Mouse (Mus musculus) thymus, adult 2 months (tissue): ENCODE results near the gene Gm3285.

Source experiments
- CTCF ChIP-seq: fragments of 200-500 bp; IDR thresholded peaks from 2 replicates; pipeline ENCODE4 v1.5.1; 2012; ENCODE audit warnings: mild to moderate bottlenecking, control low read depth, low read length, moderate library complexity, borderline replicate concordance; ENCODE audit not compliant: control insufficient read depth, poor library complexity, insufficient read depth; ENCODE audit errors: extremely low read depth
- POLR2A ChIP-seq: fragments of 200-500 bp; IDR thresholded peaks from 2 replicates; pipeline ENCODE4 v1.6.1; 2012; ENCODE audit warnings: mild to moderate bottlenecking, low read length, control low read depth, moderate library complexity; ENCODE audit not compliant: control insufficient read depth, poor library complexity, insufficient read depth; ENCODE audit errors: extremely low read depth

GRCm38 (mm10) chr10:77880305-77880704 is 18.5 kb downstream of the Gm3285 start:
- TF ChIP-seq POLR2A = no peak
- no peak for TF ChIP-seq CTCF
